Mouse (Mus musculus) embryo, embryonic 11.5 days (tissue): Measurements from ENCODE around the gene Rtkn2.

Source experiments
- DNase-seq: peaks from one replicate; pipeline ENCODE4 v3.0.0-alpha.2; 2012; ENCODE audit warnings: low read depth, low spot score

The Rtkn2 gene

GRCm38 (mm10) chr10:68104881-68105781, 125.8 kb downstream of the Rtkn2 start:
- DNase-seq, result no peak

GRCm38 (mm10) chr10:68106351-68106950, 127.1 kb downstream of the Rtkn2 start:
- DNase-seq, result no peak

GRCm38 (mm10) chr10:68107716-68108115, 128.3 kb downstream of the Rtkn2 start:
- no peak for DNase-seq
